Mouse (Mus musculus): ENCODE results near the gene Gm10096. TPM values are rescaled to one million over a fixed set of nuclear protein-coding genes. Genes with fewer than 3 reads are reported as not detected.
"Not testable (repeated sequence)": the region's sequence is repeated elsewhere in the genome, so short reads cannot be mapped to it uniquely, and the experiment has no call there.

The Gm10096 gene
- polyA plus RNA-seq (2014; fragmentation: Nextera tagmentation; extraction: Ambion mirVana): not detected in 2 replicates

DNA sequence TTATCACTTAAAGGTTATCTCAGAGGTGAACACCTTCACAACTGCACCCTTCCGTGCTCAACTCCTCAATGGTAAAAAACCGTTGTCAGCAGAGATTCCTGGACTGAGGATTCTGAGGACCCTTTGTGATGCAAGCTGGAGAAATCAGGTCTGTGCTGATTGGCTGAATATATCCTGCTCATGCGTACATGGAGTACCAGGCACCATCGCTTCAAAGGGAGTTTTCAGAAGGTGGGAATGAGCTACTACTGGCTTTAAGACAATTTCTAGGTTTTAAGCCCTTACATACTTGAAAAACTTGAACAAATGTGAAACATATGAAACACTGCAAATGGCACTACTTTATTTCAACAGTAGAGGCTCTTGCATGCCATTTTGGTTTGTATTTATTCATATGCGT lies at the start of gene Gm10096:
TSS of gene Gm10096 (minus strand) at position 101 of the 400 bp plus-strand sequence.
- not testable (repeated sequence) for H3K36me3 ChIP-seq (ENCODE audit: control insufficient read depth, insufficient read depth, low read length); DNase-seq; ATAC-seq (ENCODE audit: low FRiP score, low TSS enrichment); H3K4me1 ChIP-seq (ENCODE audit: control insufficient read depth, insufficient read depth, low read length); H3K9me3 ChIP-seq (ENCODE audit: control insufficient read depth, low read length); H3K4me2 ChIP-seq (ENCODE audit: low read length); H3K27ac ChIP-seq (replicated peaks; ENCODE audit: low read depth, low read length); H3K27me3 ChIP-seq (ENCODE audit: control insufficient read depth, insufficient read depth, low read length); H3K4me3 ChIP-seq (replicated peaks; ENCODE audit: low read depth, low read length); H3K9ac ChIP-seq (replicated peaks; ENCODE audit: low read length)
- WGBS: no CpG with 5 or more reads among the region's 5 CpGs
